Mouse (Mus musculus): ENCODE measurements around the gene Grik4. TPM values are rescaled to one million over a fixed set of nuclear protein-coding genes. Genes with fewer than 3 reads are reported as not detected.
"Not testable (repeated sequence)": the region's sequence is repeated elsewhere in the genome, so short reads cannot be mapped to it uniquely, and the experiment has no call there.

Gene Grik4
- polyA plus RNA-seq (2012; ENCODE audit: insufficient read depth, low replicate concordance) = 0.17 TPM in 1 of 2 replicates, not detected in the other

DNA sequence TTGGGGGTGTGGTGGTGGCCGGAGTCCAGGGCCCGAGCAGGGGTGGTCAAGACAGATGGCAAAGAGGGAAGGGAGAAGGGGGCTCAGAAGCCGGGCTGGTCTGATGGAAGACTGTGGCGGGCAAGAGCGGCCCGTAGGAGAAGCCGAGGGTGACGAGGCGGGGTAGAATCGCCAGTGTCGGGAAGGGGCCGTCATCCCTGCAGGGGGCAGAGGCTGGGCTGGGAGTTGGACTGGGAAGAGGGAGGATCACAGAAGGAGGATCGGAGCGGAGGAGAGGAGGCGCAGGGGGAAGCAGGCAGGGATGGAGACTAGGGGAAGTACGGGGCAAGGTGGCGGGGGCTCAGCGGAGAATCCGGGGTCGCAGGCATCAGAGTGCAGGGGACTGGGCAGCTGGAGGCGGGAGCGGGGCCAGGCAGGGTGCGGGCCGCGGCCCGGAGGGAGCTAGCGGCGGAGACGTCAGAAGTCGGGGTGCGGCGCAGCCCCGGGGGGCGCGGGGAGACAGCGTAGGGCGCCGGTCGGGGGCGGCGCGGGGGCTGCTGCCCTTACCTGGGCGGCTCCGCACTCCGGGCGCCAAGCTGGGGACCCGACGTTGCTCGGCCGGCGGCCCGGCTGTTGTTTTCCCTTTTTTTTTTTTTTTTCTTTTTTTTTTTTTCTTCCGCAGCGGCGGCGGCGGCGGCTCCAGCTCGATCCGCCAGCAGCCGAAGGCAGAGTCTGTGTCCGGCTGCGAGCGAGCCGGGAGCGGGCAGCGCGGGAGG lies at the start of gene Grik4:
Gene Grik4, minus strand, starts transcription at position 713 of the 755 bp plus-strand sequence.
- no peak for TF ChIP-seq GATA1 (IDR thresholded peaks at IDR 0.05; ENCODE audit: borderline replicate concordance, low read length)
- H3K4me3 ChIP-seq (replicated peaks) = peak within 1 kb of the TSS; percentile 90
- H3K9me3 ChIP-seq = no peaks in the 10 kb centered on the region
- H3K27me3 ChIP-seq (replicated peaks) = peaks cover 89% of the 10 kb centered on the region
- peaks cover 12% of the 10 kb centered on the region for H3K4me1 ChIP-seq
- no peaks in the 10 kb centered on the region for H3K36me3 ChIP-seq (replicated peaks; ENCODE audit: low read length)

DNA sequence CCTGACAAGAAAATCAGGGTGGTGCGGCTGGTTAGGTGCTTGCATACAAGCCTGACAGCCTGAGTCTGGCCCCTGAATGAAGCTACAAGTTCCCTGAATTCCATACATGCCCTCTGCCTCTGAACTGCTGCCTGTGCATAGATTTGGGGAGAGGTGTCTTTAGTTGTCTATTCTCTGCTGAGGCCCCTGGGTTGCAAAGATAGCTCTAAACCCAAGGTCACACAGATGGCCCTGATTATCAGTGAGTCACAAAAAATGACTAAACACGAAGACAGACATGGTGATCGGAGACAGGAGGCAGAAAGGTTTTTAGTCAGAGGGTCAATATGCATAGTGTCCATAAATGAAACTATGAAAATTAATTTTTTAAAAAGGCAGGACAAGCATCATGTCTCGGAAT lies 49.4 kb upstream of the Grik4 start:
- H3K4me3 ChIP-seq (replicated peaks) = no peak overlapping the region
- H3K9me3 ChIP-seq = no peaks in the 10 kb centered on the region
- TF ChIP-seq FLI1 (IDR thresholded peaks at IDR 0.05; ENCODE audit: low read length) (no peak), GATA1 (IDR thresholded peaks at IDR 0.05; ENCODE audit: borderline replicate concordance, low read length) (no peak)
- no peaks in the 10 kb centered on the region for H3K27me3 ChIP-seq (replicated peaks)
- H3K36me3 ChIP-seq (replicated peaks; ENCODE audit: low read length) = peaks cover 82% of the 10 kb centered on the region
- no peaks in the 10 kb centered on the region for H3K4me1 ChIP-seq

DNA sequence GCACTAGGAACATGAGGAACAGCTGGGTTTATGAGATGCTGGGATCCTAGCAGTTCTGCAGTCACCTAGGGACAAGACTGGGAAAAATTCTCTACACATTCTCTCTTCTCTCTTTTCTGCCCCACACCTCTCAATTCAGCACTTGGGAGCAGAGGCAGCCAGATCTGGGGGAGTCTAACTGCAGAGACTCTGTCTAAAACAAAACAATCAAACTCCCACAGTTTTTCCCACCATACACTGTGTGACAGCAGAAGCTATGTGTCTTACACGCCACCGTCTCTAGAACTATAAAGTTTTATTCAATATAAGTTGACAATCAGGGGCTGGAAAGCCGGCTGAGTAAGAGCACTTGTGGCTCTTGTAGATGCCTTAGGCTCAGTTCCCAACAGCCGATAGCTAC lies 43.7 kb upstream of the Grik4 start:
- Histone ChIP-seq H3K4me1 (no peaks in the 10 kb centered on the region), H3K36me3 (replicated peaks; ENCODE audit: low read length) (peaks cover 75% of the 10 kb centered on the region), H3K4me3 (replicated peaks) (no peak overlapping the region), H3K27me3 (replicated peaks) (no peaks in the 10 kb centered on the region), H3K9me3 (no peaks in the 10 kb centered on the region)
- TF ChIP-seq FLI1 (IDR thresholded peaks at IDR 0.05; ENCODE audit: low read length) (no peak), GATA1 (IDR thresholded peaks at IDR 0.05; ENCODE audit: borderline replicate concordance, low read length) (no peak)

DNA sequence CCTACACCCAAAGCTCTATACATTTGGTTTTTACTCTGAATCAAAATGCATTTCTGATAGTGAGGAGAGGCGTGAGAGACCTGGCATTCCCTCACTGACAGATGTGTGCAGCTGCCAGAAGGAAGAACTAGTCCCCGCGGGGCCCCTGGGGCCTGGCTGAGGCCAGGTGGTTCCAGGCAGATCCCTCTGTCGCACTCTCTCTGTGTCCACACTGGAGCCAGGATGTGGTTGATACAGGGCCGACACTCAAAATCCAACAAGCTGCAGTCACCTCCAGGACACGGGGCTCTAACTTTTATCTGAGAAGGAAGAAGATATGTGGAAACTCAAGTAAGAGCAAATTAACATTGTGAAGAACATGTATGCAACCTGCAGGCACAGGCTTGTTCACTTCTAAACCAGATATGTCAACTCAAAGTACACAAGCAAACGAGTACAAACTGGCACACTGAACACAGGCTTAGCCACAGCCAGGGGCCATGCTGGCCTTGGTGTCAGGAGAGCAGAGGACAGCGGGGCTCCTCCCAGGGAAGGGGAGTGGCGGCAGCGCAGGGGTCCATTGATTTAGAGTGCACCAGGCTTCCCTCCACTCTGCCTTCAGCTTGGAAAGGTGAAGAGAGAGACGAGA lies 24.7 kb upstream of the Grik4 start:
- Histone ChIP-seq H3K27me3 (replicated peaks) (peaks cover 1% of the 10 kb centered on the region), H3K9me3 (no peaks in the 10 kb centered on the region), H3K4me3 (replicated peaks) (no peak overlapping the region), H3K4me1 (no peaks in the 10 kb centered on the region), H3K36me3 (replicated peaks; ENCODE audit: low read length) (peaks cover 72% of the 10 kb centered on the region)
- no peak for TF ChIP-seq FLI1 (IDR thresholded peaks at IDR 0.05; ENCODE audit: low read length)
- TF ChIP-seq GATA1 (IDR thresholded peaks at IDR 0.05; ENCODE audit: borderline replicate concordance, low read length) = no peak

DNA sequence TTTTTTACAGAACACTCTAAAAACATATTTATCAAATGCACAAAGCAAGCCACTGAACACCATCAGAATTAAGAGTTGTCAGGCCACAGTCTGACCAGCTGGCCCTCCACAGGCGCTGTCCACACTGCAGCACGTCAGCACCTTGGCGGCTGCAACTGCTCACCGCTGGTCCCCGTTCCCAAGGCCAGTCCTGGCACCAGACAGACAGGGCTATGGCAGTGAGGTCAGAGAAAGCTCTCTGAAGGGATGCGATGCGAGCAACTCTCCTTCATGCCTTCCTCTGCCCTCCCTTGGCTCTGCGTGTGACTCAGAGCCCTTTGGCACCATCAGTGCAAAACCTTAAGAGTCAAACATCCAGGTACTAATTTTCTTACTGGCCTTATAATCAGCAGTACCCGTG lies 23.4 kb upstream of the Grik4 start:
- Histone ChIP-seq H3K36me3 (replicated peaks; ENCODE audit: low read length) (peaks cover 62% of the 10 kb centered on the region), H3K4me1 (peaks cover 6% of the 10 kb centered on the region), H3K4me3 (replicated peaks) (no peak overlapping the region)

DNA sequence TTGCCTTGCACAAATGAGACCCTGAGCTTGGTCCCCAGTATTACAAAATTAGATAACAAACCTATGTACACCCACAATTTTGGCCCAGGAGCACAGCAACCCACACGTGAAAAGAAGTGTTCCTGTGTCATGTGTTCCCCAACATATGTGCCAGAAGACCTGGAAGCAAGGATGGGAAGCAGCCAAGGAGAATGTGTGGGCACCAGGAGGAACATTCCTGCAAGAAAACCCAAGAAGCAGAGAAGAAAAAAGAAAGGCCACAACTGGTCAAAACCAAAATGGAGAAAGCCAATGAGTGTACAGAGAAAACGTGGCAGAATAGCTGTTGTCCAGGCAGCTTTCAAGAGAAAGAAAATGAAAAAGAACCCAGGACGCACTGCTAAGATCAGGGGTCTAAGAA lies 20.5 kb upstream of the Grik4 start:
- not testable (repeated sequence) for H3K4me3 ChIP-seq (replicated peaks); H3K27me3 ChIP-seq (replicated peaks); H3K4me1 ChIP-seq; H3K9me3 ChIP-seq
- peaks cover 33% of the 10 kb centered on the region for H3K36me3 ChIP-seq (replicated peaks; ENCODE audit: low read length)

More for the DNA sequence above, 23.4 kb upstream of the Grik4 start:
- no peak for TF ChIP-seq GATA1 (IDR thresholded peaks at IDR 0.05; ENCODE audit: borderline replicate concordance, low read length)
- TF ChIP-seq FLI1 (IDR thresholded peaks at IDR 0.05; ENCODE audit: low read length) = no peak
- H3K9me3 ChIP-seq = no peaks in the 10 kb centered on the region
- H3K27me3 ChIP-seq (replicated peaks) = peaks cover 1% of the 10 kb centered on the region

DNA sequence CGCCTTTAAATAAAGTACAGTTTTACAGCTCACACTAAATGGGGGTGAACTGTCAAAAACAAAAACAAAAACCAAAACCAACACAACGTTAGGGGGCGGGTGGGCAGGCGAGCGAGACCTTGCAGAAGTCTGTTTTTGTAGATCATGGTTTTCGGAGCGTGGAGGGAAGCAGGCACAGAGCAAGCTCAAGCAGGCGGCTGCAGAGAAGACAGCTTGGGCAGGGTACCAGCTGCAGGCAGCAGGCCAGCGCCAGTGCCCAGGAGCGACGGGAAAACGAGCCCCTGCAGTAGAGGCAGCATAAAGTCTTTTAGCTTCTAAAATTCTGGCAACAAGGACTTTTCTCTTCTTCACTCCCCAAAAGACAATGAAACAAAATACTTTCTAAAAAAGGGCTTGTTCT lies 20.1 kb upstream of the Grik4 start:
- peaks cover 29% of the 10 kb centered on the region for H3K36me3 ChIP-seq (replicated peaks; ENCODE audit: low read length)
- H3K4me3 ChIP-seq (replicated peaks) = no peak overlapping the region
- TF ChIP-seq FLI1 (IDR thresholded peaks at IDR 0.05; ENCODE audit: low read length) (no peak), GATA1 (IDR thresholded peaks at IDR 0.05; ENCODE audit: borderline replicate concordance, low read length) (no peak)
- peaks cover 7% of the 10 kb centered on the region for H3K27me3 ChIP-seq (replicated peaks)
- H3K9me3 ChIP-seq = no peaks in the 10 kb centered on the region
- peaks cover 8% of the 10 kb centered on the region for H3K4me1 ChIP-seq

DNA sequence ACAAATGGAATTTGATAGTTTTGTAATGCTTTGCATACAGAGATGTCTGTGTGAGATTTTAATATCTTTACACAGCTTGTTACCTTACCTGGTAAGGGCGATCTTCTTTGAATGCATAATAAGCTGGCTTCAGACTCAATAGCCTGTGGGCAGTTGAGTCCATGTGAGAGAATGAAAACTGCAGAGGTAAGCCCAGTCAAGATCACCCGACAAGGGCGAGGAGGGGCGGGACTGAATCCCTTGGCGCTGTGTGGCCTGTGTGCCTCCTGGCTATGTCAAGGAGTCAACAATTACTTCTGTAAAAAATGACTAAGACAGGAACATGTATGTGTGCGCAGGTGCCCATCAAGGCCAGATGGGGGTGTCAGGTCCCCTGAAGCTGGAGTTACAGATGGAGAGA lies 18.2 kb upstream of the Grik4 start:
- Histone ChIP-seq H3K36me3 (replicated peaks; ENCODE audit: low read length) (peaks cover 12% of the 10 kb centered on the region), H3K27me3 (replicated peaks) (peaks cover 10% of the 10 kb centered on the region), H3K4me1 (peaks cover 8% of the 10 kb centered on the region), H3K4me3 (replicated peaks) (no peak overlapping the region), H3K9me3 (no peaks in the 10 kb centered on the region)
- TF ChIP-seq FLI1 (IDR thresholded peaks at IDR 0.05; ENCODE audit: low read length) = no peak
- no peak for TF ChIP-seq GATA1 (IDR thresholded peaks at IDR 0.05; ENCODE audit: borderline replicate concordance, low read length)

DNA sequence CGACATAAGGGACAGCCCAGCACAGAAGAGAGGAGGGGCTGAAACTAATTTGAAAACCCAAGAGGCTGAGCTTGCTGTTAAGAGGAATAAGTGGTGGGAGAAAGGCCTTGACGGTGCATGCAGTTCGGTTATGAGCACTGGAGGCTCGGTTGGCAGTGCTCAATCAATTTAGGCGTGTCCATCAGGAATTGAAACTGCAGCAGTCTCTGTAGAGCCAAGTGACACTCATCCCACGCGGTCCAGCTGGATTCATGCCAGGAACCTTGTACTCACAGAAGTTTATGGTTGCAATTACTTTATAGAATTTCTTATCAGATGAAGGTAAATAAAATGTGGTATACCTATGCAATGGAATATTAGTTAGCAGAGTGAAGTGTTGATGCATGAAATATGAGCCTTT lies 14.1 kb upstream of the Grik4 start:
- peaks cover 6% of the 10 kb centered on the region for H3K4me1 ChIP-seq
- no peaks in the 10 kb centered on the region for H3K36me3 ChIP-seq (replicated peaks; ENCODE audit: low read length)
- peaks cover 21% of the 10 kb centered on the region for H3K9me3 ChIP-seq
- peaks cover 23% of the 10 kb centered on the region for H3K27me3 ChIP-seq (replicated peaks)
- TF ChIP-seq FLI1 (IDR thresholded peaks at IDR 0.05; ENCODE audit: low read length) (no peak), GATA1 (IDR thresholded peaks at IDR 0.05; ENCODE audit: borderline replicate concordance, low read length) (no peak)
- H3K4me3 ChIP-seq (replicated peaks) = no peak overlapping the region

DNA sequence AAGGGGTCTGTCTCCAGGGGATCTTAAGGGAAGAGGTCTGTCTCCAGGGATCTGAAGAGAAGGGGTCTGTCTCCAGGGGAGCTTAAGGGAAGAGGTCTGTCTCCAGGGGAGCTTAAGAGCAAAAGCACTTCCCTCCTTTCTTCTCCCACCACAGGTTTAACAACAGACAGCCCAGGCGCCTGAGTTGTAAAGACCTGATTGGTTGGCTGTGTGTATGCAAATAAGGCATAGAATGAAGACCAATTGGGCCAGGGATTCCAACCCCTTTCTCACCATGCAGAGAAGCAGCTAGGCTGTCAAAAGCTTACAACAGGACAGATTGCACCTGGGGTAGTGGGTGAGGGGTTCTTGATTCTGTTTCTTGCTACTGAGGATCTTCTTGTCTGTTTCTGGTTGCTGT lies 4.1 kb upstream of the Grik4 start:
- TF ChIP-seq FLI1 (IDR thresholded peaks at IDR 0.05; ENCODE audit: low read length) (no peak), GATA1 (IDR thresholded peaks at IDR 0.05; ENCODE audit: borderline replicate concordance, low read length) (no peak)
- peaks cover under 1% of the 10 kb centered on the region; the same call in 1 of the 2 replicates for H3K9me3 ChIP-seq
- H3K27me3 ChIP-seq (replicated peaks) = peaks cover 62% of the 10 kb centered on the region
- H3K4me3 ChIP-seq (replicated peaks) = no peak overlapping the region
- H3K36me3 ChIP-seq (replicated peaks; ENCODE audit: low read length) = no peaks in the 10 kb centered on the region
- peaks cover 12% of the 10 kb centered on the region for H3K4me1 ChIP-seq
